Mouse (Mus musculus) hindbrain, embryonic 14.5 days (tissue): ENCODE measurements around the gene Ppp1r18. TPM values are rescaled to one million over a fixed set of nuclear protein-coding genes. Genes with fewer than 3 reads are reported as not detected.

Experiments
- ATAC-seq: fragments of 200-750 bp; cut with Nextera tagmentation; 2 replicates; pipeline ENCODE4 v1.8.0; 2017; ENCODE audit warnings: moderate number of reproducible peaks, mild to moderate bottlenecking, moderate TSS enrichment, moderate library complexity; ENCODE audit not compliant: low FRiP score
- DNase-seq: peaks from one replicate; pipeline ENCODE4 v3.0.0-alpha.2; 2015; ENCODE audit warnings: low spot score
- H3K27ac ChIP-seq: fragments of 300-500 bp; sonication (generic); 2 replicates; pipeline ENCODE4 v1.5.1; 2014; ENCODE audit warnings: mild to moderate bottlenecking, moderate library complexity
- H3K27me3 ChIP-seq: fragments of 300-500 bp; sonication (generic); 2 replicates; pipeline ENCODE4 v1.6.1; 2014; ENCODE audit warnings: mild to moderate bottlenecking, low read length, mixed read lengths; ENCODE audit not compliant: control insufficient read depth, insufficient read depth
- H3K36me3 ChIP-seq: fragments of 300-500 bp; sonication (generic); replicated peaks from 2 replicates; pipeline ENCODE4 v1.6.1; 2014; ENCODE audit not compliant: control insufficient read depth, insufficient read depth
- H3K4me1 ChIP-seq: fragments of 300-500 bp; sonication (generic); replicated peaks from 2 replicates; pipeline ENCODE4 v1.6.1; 2014; ENCODE audit warnings: antibody characterized with exemption, low read length, mixed read lengths; ENCODE audit not compliant: control insufficient read depth, insufficient read depth
- H3K4me2 ChIP-seq: fragments of 300-500 bp; sonication (generic); replicated peaks from 2 replicates; pipeline ENCODE4 v1.6.1; 2014; ENCODE audit warnings: mild to moderate bottlenecking, moderate library complexity
- H3K4me3 ChIP-seq: fragments of 300-500 bp; sonication (generic); replicated peaks from 2 replicates; pipeline ENCODE4 v1.5.1; 2014; ENCODE audit warnings: mild to moderate bottlenecking, low read length
- H3K9ac ChIP-seq: fragments of 300-500 bp; sonication (generic); 2 replicates; pipeline ENCODE4 v1.6.1; 2014
- H3K9me3 ChIP-seq: fragments of 300-500 bp; sonication (generic); 2 replicates; pipeline ENCODE4 v1.6.1; 2016; ENCODE audit warnings: low read length; ENCODE audit not compliant: control insufficient read depth
- WGBS: fragments of 180-500 bp; shearing (Covaris S2); extraction: QIAGEN DNeasy Blood & Tissue Kit; methylation state at CpG from one replicate; pipeline ENCODE4 v1.1.7; 2014; 5-methylcytosine and 5-hydroxymethylcytosine counted together
- microRNA counts: library from miRNA; unstranded; fragments of <30 nt; microRNA quantifications from one replicate; lab custom pipeline; 2016
- microRNA-seq: library from miRNA; unstranded; fragments of <30 nt; microRNA quantifications from one replicate; pipeline ENCODE4, GENCODE M21; 2016
- polyA plus RNA-seq: library from polyadenylated mRNA; unstranded; fragments of >200 nt; fragmentation: Nextera tagmentation; extraction: Ambion mirVana; gene quantifications from 2 replicates; pipeline ENCODE4 v1.2.1, GENCODE M21; 2014

Ppp1r18 gene
- polyA plus RNA-seq, 1 experiment from 2014 or later: 18.8 TPM

DNA sequence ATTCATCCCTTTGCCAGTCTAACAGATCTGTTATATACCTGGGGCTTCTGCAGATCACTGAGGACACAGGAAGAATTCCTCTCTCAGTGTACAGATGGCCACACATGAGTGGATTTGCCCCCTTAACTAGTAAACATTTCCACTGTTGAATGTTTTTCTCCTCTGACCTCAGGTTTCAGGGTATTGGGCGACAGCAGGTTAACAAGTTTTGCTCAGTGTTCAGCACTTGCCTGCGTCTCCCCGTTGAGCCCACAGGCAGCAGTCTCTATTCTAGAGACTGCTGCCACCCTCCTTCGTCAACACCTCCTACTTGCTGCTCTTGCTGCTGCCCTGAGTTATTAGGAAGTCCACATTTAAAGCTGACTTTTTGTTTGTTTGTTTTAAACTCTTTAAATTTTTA is 56.3 kb downstream of the Ppp1r18 start:
- WGBS: 79% methylated on average over 4 of the region's 4 CpGs
- H3K4me2 ChIP-seq: no peak overlapping the region

DNA sequence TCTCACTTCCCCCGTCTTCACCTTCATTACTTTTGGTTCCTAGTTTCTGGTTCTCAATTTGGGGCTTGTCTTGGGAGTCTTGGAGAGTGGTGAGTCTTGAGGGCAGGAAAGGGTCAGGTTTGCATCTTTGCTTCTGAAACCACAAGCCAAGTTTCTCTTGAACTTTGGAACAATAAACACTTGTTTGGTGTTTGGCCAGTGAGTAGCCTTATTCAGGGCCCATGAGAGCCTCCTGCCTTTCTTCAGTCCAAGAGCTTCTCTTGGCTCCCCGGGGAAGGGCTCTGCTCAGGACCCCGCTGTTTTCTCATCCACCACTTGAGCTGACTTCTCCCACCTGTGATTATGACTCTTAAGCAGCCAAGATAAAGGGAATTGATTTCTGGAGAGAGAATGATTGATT is 57.2 kb downstream of the Ppp1r18 start:
- no peak for DNase-seq
- H3K4me3 ChIP-seq: no peak overlapping the region
- H3K27me3 ChIP-seq: no peaks in the 10 kb centered on the region
- ATAC-seq: no peak
- peaks cover 33% of the 10 kb centered on the region for H3K4me1 ChIP-seq
- H3K4me2 ChIP-seq: no peak overlapping the region
- 96% methylated on average over 3 of the region's 3 CpGs for WGBS
- H3K27ac ChIP-seq: no peak overlapping the region
- no peaks in the 10 kb centered on the region for H3K9me3 ChIP-seq
- H3K9ac ChIP-seq: no peak overlapping the region
- peaks cover 45% of the 10 kb centered on the region for H3K36me3 ChIP-seq

More for the DNA sequence above, 56.3 kb downstream of the Ppp1r18 start:
- no peak for ATAC-seq
- H3K4me3 ChIP-seq: no peak overlapping the region
- peaks cover 33% of the 10 kb centered on the region for H3K4me1 ChIP-seq
- H3K27ac ChIP-seq: peak overlapping the region; percentile 21; the same call in 1 of the 2 replicates
- H3K36me3 ChIP-seq: peaks cover 42% of the 10 kb centered on the region
- H3K9ac ChIP-seq: no peak overlapping the region
- no peaks in the 10 kb centered on the region for H3K9me3 ChIP-seq
- no peaks in the 10 kb centered on the region for H3K27me3 ChIP-seq
- no peak for DNase-seq

DNA sequence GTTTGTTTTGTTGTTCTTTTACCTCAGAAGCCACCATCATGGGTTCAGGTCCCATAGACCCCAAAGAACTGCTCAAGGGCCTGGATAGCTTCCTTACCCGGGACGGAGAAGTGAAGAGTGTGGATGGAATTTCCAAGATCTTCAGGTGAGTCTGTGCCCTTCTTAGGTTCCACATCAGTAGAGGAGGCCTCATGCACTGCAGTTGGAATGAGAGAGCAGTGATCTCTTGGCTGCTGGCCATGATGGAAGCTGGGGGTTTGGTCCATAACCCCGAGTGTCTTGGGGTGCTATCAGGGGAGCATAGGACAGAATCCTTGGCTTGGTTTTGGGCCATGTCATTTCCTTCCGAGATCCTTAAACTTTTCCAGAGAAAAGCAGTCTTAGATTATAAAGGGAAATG is 57.9 kb downstream of the Ppp1r18 start:
- DNase-seq: peak; percentile 17
- Histone ChIP-seq H3K9ac (no peak overlapping the region), H3K27ac (no peak overlapping the region), H3K36me3 (peaks cover 52% of the 10 kb centered on the region), H3K4me2 (no peak overlapping the region), H3K9me3 (no peaks in the 10 kb centered on the region), H3K27me3 (no peaks in the 10 kb centered on the region), H3K4me1 (peaks cover 33% of the 10 kb centered on the region), H3K4me3 (no peak overlapping the region)
- no peak for ATAC-seq
- WGBS: 97% methylated on average over 4 of the region's 4 CpGs

MicroRNAs encoded within 50 kb of the gene (microRNA counts, 519-probe panel; counts per million panel counts)
- microRNA mmu-miR-1894-3p (lab: Ali Mortazavi, UCI) (not detected), microRNA mmu-miR-1894-5p (lab: Ali Mortazavi, UCI) (not detected)

Small RNAs within 50 kb of the gene (microRNA-seq; reads per million reads assigned to microRNA genes)
- gene Gm28033 (0.48 reads per million), gene Mir1894 (not detected)

Other genes with a start within 250 kb of the Ppp1r18 start
- not detected in 2 replicates for gene Gm9573, start 239.0 kb upstream of the Ppp1r18 start, polyA plus RNA-seq
- 0.09 TPM in 1 of 2 replicates, not detected in the other for gene Mucl3, start 221.9 kb upstream of the Ppp1r18 start, polyA plus RNA-seq
- 14.8 and 14.9 TPM in 2 replicates for gene Vars2, start 198.0 kb upstream of the Ppp1r18 start, polyA plus RNA-seq
- 21.3 and 22.8 TPM in 2 replicates for gene Gtf2h4, start 191.9 kb upstream of the Ppp1r18 start, polyA plus RNA-seq
- 62.7 and 72.5 TPM in 2 replicates for gene Ddr1, start 161.0 kb upstream of the Ppp1r18 start, polyA plus RNA-seq
- 6.6 and 7.5 TPM in 2 replicates for gene Ier3, start 43.9 kb upstream of the Ppp1r18 start, polyA plus RNA-seq
- 86.3 and 96.6 TPM in 2 replicates for gene Flot1, start 42.4 kb upstream of the Ppp1r18 start, polyA plus RNA-seq
- 1,664 and 1,709 TPM in 2 replicates for gene Tubb5, start 27.3 kb upstream of the Ppp1r18 start, polyA plus RNA-seq
- 9.2 and 10.7 TPM in 2 replicates for gene Mdc1, start 24.1 kb upstream of the Ppp1r18 start, polyA plus RNA-seq
- gene Nrm, start 4.3 kb upstream of the Ppp1r18 start, polyA plus RNA-seq: 18.2 and 20.3 TPM in 2 replicates
- gene Dhx16, start 14.2 kb downstream of the Ppp1r18 start, polyA plus RNA-seq: 25.8 and 29.0 TPM in 2 replicates
- 55.3 and 57.5 TPM in 2 replicates for gene 2310061I04Rik, start 31.8 kb downstream of the Ppp1r18 start, polyA plus RNA-seq
- gene Atat1, start 44.5 kb downstream of the Ppp1r18 start, polyA plus RNA-seq: 387 and 408 TPM in 2 replicates
- 61.4 and 63.6 TPM in 2 replicates for gene Mrps18b, start 50.8 kb downstream of the Ppp1r18 start, polyA plus RNA-seq
- gene Ppp1r10, start 50.8 kb downstream of the Ppp1r18 start, polyA plus RNA-seq: 34.8 and 37.9 TPM in 2 replicates
- 65.5 and 74.9 TPM in 2 replicates for gene Abcf1, start 104.2 kb downstream of the Ppp1r18 start, polyA plus RNA-seq
- 46.8 and 52.2 TPM in 2 replicates for gene Gnl1, start 114.3 kb downstream of the Ppp1r18 start, polyA plus RNA-seq
- 70.4 and 83.1 TPM in 2 replicates for gene Prr3, start 114.6 kb downstream of the Ppp1r18 start, polyA plus RNA-seq
- gene H2-T24, start 155.0 kb downstream of the Ppp1r18 start, polyA plus RNA-seq: 9.1 and 11.7 TPM in 2 replicates
- gene H2-T23, start 167.3 kb downstream of the Ppp1r18 start, polyA plus RNA-seq: 3.0 and 4.1 TPM in 2 replicates
- 7.2 and 8.0 TPM in 2 replicates for gene H2-T22, start 177.2 kb downstream of the Ppp1r18 start, polyA plus RNA-seq
- not detected in 2 replicates for gene Gm6034, start 177.4 kb downstream of the Ppp1r18 start, polyA plus RNA-seq
- gene Gm11127, start 192.8 kb downstream of the Ppp1r18 start, polyA plus RNA-seq: 0.25 TPM in 1 of 2 replicates, not detected in the other